Mouse (Mus musculus): ENCODE measurements around the gene Hemk1.
A peak's percentile ranks its signal among the peaks of the same experiment; 100 is the strongest.

Gene Hemk1

GRCm38 (mm10) chr9:107344027-107344426, 5.9 kb upstream of the Hemk1 start:
- no peak for ATAC-seq (ENCODE audit: insufficient number of reproducible peaks, low FRiP score, low TSS enrichment)

- ATAC-seq (ENCODE audit: insufficient number of reproducible peaks, low FRiP score, low TSS enrichment), result peak; percentile 46; the same call in 1 of the 2 replicates
These were observed 5.2 kb upstream of the Hemk1 start for GRCm38 (mm10) chr9:107343146-107343943.

GRCm38 (mm10) chr9:107342201-107342709, 4.1 kb upstream of the Hemk1 start:
- ATAC-seq (ENCODE audit: insufficient number of reproducible peaks, low FRiP score, low TSS enrichment), result no peak

- no peak for ATAC-seq (ENCODE audit: insufficient number of reproducible peaks, low FRiP score, low TSS enrichment)
These were observed 2.9 kb upstream of the Hemk1 start for GRCm38 (mm10) chr9:107340911-107341645.

GRCm38 (mm10) chr9:107340267-107340859, 2.2 kb upstream of the Hemk1 start, which contains the start of gene 6430571L13Rik:
Gene 6430571L13Rik, plus strand, starts transcription at chr9:107340602.
- ATAC-seq (ENCODE audit: insufficient number of reproducible peaks, low FRiP score, low TSS enrichment), result peak; percentile 74

GRCm38 (mm10) chr9:107336386-107336785, 1.8 kb downstream of the Hemk1 start:
- ATAC-seq (ENCODE audit: insufficient number of reproducible peaks, low FRiP score, low TSS enrichment), result no peak

GRCm38 (mm10) chr9:107335909-107336308, 2.2 kb downstream of the Hemk1 start:
- ATAC-seq (ENCODE audit: insufficient number of reproducible peaks, low FRiP score, low TSS enrichment), result no peak

- ATAC-seq (ENCODE audit: insufficient number of reproducible peaks, low FRiP score, low TSS enrichment), result no peak
These were observed 3.1 kb downstream of the Hemk1 start for GRCm38 (mm10) chr9:107335046-107335445.

GRCm38 (mm10) chr9:107334356-107334755, 3.8 kb downstream of the Hemk1 start:
- no peak for ATAC-seq (ENCODE audit: insufficient number of reproducible peaks, low FRiP score, low TSS enrichment)

GRCm38 (mm10) chr9:107333686-107334085, 4.5 kb downstream of the Hemk1 start:
- ATAC-seq (ENCODE audit: insufficient number of reproducible peaks, low FRiP score, low TSS enrichment), result no peak

- ATAC-seq (ENCODE audit: insufficient number of reproducible peaks, low FRiP score, low TSS enrichment), result no peak
These were observed 7.4 kb downstream of the Hemk1 start for GRCm38 (mm10) chr9:107330791-107331190.

GRCm38 (mm10) chr9:107327879-107328620, 10.1 kb downstream of the Hemk1 start:
- no peak for ATAC-seq (ENCODE audit: insufficient number of reproducible peaks, low FRiP score, low TSS enrichment)

- no peak for ATAC-seq (ENCODE audit: insufficient number of reproducible peaks, low FRiP score, low TSS enrichment)
These were observed 12.2 kb downstream of the Hemk1 start for GRCm38 (mm10) chr9:107325904-107326303.

- no peak for ATAC-seq (ENCODE audit: insufficient number of reproducible peaks, low FRiP score, low TSS enrichment)
These were observed 13.2 kb downstream of the Hemk1 start for GRCm38 (mm10) chr9:107324799-107325561.

- peak; percentile 52; the same call in 1 of the 2 replicates for ATAC-seq (ENCODE audit: insufficient number of reproducible peaks, low FRiP score, low TSS enrichment)
These were observed 14.6 kb downstream of the Hemk1 start for GRCm38 (mm10) chr9:107323558-107323957.

- no peak for ATAC-seq (ENCODE audit: insufficient number of reproducible peaks, low FRiP score, low TSS enrichment)
These were observed 15.6 kb downstream of the Hemk1 start for GRCm38 (mm10) chr9:107322461-107323050.

GRCm38 (mm10) chr9:107315791-107316190, 22.4 kb downstream of the Hemk1 start:
- ATAC-seq (ENCODE audit: insufficient number of reproducible peaks, low FRiP score, low TSS enrichment), result no peak

GRCm38 (mm10) chr9:107313926-107314325, 24.2 kb downstream of the Hemk1 start:
- no peak for ATAC-seq (ENCODE audit: insufficient number of reproducible peaks, low FRiP score, low TSS enrichment)

All from cerebellum, adult (tissue).